Mouse (Mus musculus) lung, postnatal 0 days (tissue): ENCODE data around the gene Pelp1. TPM values are rescaled to one million over a fixed set of nuclear protein-coding genes. Genes with fewer than 3 reads are reported as not detected.

ENCODE experiments used
- ATAC-seq: fragments of 200-750 bp; cut with Nextera tagmentation; 2 replicates; pipeline ENCODE4 v1.8.0; 2017; ENCODE audit warnings: moderate library complexity
- DNase-seq: peaks from one replicate; pipeline ENCODE4 v3.0.0-alpha.2; 2016; ENCODE audit warnings: low spot score
- H3K27ac ChIP-seq: fragments of 300-500 bp; sonication (generic); 2 replicates; pipeline ENCODE4 v1.5.1; 2014; ENCODE audit warnings: antibody characterized with exemption, mild to moderate bottlenecking, low read length, mixed read lengths
- H3K27me3 ChIP-seq: fragments of 300-500 bp; sonication (generic); replicated peaks from 2 replicates; pipeline ENCODE4 v1.6.1; 2014; ENCODE audit warnings: low read length, mixed read lengths; ENCODE audit not compliant: insufficient read depth
- H3K36me3 ChIP-seq: fragments of 300-500 bp; sonication (generic); 2 replicates; pipeline ENCODE4 v1.6.1; 2014; ENCODE audit warnings: low read length, mixed read lengths; ENCODE audit not compliant: insufficient read depth
- H3K4me1 ChIP-seq: fragments of 300-500 bp; sonication (generic); 2 replicates; pipeline ENCODE4 v1.6.1; 2014; ENCODE audit warnings: antibody characterized with exemption, low read depth, low read length, mixed read lengths; ENCODE audit not compliant: insufficient read depth
- H3K4me2 ChIP-seq: fragments of 300-500 bp; sonication (generic); replicated peaks from 2 replicates; pipeline ENCODE4 v1.6.1; 2014; ENCODE audit warnings: low read depth, mild to moderate bottlenecking, low read length, moderate library complexity, mixed read lengths
- H3K4me3 ChIP-seq: fragments of 300-500 bp; sonication (generic); 2 replicates; pipeline ENCODE4 v1.5.1; 2014; ENCODE audit warnings: low read depth, low read length
- H3K9ac ChIP-seq: fragments of 300-500 bp; sonication (generic); replicated peaks from 2 replicates; pipeline ENCODE4 v1.6.1; 2014; ENCODE audit warnings: low read depth, mild to moderate bottlenecking
- H3K9me3 ChIP-seq: fragments of 300-500 bp; sonication (generic); 2 replicates; pipeline ENCODE4 v1.6.1; 2016; ENCODE audit warnings: low read length, mixed read lengths
- CTCF ChIP-seq: IDR thresholded peaks from 2 replicates; pipeline ENCODE4 v1.5.1; 2016; ENCODE audit warnings: antibody characterized with exemption, mild to moderate bottlenecking
- EP300 ChIP-seq: IDR thresholded peaks from 2 replicates; pipeline ENCODE4 v1.6.1; 2016; ENCODE audit warnings: antibody characterized with exemption, mild to moderate bottlenecking, control low read depth
- WGBS: fragments of 180-500 bp; shearing (Covaris S2); extraction: QIAGEN DNeasy Blood & Tissue Kit; methylation state at CpG from one replicate; pipeline ENCODE4 v1.1.7; 2014; 5-methylcytosine and 5-hydroxymethylcytosine counted together
- microRNA-seq: library from miRNA; unstranded; fragments of <30 nt; microRNA quantifications from one replicate; pipeline ENCODE4, GENCODE M21; 2016
- polyA plus RNA-seq: library from polyadenylated mRNA; unstranded; fragments of >200 nt; fragmentation: Nextera tagmentation; extraction: Ambion mirVana; gene quantifications from 2 replicates; pipeline ENCODE4 v1.2.1, GENCODE M21; 2015

Pelp1 gene
- polyA plus RNA-seq, 1 experiment from 2014 or later = 9.1 TPM

DNA sequence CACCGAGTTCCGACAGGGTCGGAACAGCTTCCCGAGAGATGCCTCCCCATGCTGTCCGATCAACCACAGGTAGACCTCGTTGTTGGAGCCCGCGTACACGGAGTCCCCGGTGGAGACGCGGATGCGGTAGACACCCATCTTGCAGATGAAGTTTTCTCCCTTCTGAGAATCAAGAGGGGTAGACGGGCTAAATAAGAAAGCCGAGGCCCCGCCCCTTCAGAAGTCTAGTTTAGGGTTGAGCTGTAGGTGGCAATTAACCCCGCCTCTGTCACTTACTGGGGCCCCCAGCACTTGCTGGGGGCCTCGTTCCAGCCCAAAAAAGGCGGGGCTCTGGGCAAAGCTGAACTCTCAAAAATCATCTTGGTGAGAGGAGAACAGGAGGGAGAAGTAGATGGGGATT lies 58.0 kb downstream of the Pelp1 start, which contains the start of gene Alox15:
Alox15 (minus strand) TSS at position 164 of the 400 bp plus-strand sequence.
- WGBS = 0% methylated on average over 19 of the region's 19 CpGs
- peak within 1 kb of the TSS; percentile 14; the same call in 1 of the 2 replicates for H3K4me3 ChIP-seq
- peaks cover 27% of the 10 kb centered on the region for H3K27me3 ChIP-seq
- peak within 1 kb of the TSS; percentile 35; the same call in 1 of the 2 replicates for H3K4me2 ChIP-seq
- no peak for DNase-seq
- H3K9me3 ChIP-seq = no peaks in the 10 kb centered on the region
- H3K36me3 ChIP-seq = no peaks in the 10 kb centered on the region
- no peaks in the 10 kb centered on the region for H3K4me1 ChIP-seq
- ATAC-seq = no peak
- no peak within 1 kb of the TSS for H3K9ac ChIP-seq
- H3K27ac ChIP-seq = no peak within 1 kb of the TSS
- TF ChIP-seq EP300 (no peak), CTCF (no peak)

DNA sequence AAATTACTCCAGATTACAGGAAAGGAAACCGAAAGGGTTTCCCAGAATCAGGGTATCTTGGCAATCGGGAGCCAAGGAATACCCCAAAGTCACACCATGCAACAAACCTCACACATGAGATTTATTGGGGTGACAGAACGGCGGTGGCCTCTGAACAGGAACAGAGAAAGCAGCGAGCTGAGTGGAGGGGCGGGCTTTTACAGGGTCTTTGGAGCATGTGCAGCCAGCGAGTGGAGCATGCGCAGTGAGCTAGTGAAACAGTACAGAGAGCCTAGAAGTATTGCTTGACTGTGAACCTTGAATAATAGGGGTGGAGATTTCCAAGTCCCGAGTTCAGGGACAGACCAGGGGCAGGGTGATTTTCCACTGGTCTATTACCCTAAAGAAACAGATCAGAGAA lies 61.2 kb downstream of the Pelp1 start:
- 79% methylated on average over 9 of the region's 9 CpGs for WGBS
- Histone ChIP-seq H3K36me3 (no peaks in the 10 kb centered on the region), H3K9ac (no peak overlapping the region), H3K27me3 (peaks cover 27% of the 10 kb centered on the region), H3K9me3 (no peaks in the 10 kb centered on the region), H3K4me3 (no peak overlapping the region), H3K27ac (no peak overlapping the region), H3K4me2 (no peak overlapping the region), H3K4me1 (no peaks in the 10 kb centered on the region)
- DNase-seq (no peak), ATAC-seq (no peak)
- TF ChIP-seq CTCF (no peak), EP300 (no peak)

DNA sequence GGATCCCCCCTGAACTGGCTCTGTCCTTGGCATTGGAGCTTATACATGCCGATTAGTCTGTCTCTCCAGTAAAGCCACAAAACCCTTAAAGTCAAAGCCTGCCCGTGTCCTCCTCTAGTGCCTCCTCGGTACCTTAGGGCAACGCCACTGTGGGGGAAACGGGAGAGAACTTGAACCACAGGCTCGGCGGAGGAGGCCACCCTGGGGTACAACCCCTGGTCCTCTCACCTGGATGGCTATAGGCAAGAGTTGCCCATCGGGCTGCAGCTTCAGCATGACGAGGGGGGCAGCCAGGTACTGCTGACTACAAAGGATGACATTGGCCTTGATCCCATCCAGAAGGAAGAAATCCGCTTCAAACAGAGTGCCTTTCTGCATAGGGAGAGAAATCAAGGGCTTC lies 62.0 kb downstream of the Pelp1 start:
- Histone ChIP-seq H3K9ac (no peak overlapping the region), H3K4me3 (no peak overlapping the region), H3K36me3 (no peaks in the 10 kb centered on the region), H3K27ac (no peak overlapping the region), H3K27me3 (peaks cover 20% of the 10 kb centered on the region), H3K4me1 (no peaks in the 10 kb centered on the region), H3K9me3 (no peaks in the 10 kb centered on the region), H3K4me2 (no peak overlapping the region)
- 74% methylated on average over 10 of the region's 10 CpGs for WGBS
- no peak for TF ChIP-seq CTCF
- no peak for TF ChIP-seq EP300
- no peak for DNase-seq
- ATAC-seq = no peak

DNA sequence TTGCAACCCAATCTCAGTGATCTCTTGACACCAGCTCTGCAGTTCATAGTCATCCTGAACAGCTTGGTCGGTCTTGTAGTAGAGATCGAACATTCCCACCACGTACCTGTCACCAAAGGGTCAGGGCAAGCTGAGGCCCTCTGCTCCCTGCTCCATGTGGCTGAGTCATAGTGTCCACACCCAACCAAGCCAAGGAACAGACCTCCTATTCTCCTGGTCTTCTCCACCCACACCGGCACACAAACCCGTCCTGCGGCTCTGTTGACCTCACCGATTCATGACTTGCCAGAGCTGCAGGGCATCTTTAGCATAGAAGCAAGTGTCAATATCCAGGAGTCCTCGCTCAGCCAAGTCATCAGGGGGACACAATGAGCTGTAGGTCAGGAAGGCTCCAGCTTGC lies 64.3 kb downstream of the Pelp1 start:
- Histone ChIP-seq H3K36me3 (no peaks in the 10 kb centered on the region), H3K9ac (no peak overlapping the region), H3K27ac (no peak overlapping the region), H3K9me3 (no peaks in the 10 kb centered on the region), H3K27me3 (0 out of 2 replicates have a peak, but pooled peaks cover under 1% of the 10 kb centered on the region), H3K4me3 (no peak overlapping the region), H3K4me2 (no peak overlapping the region), H3K4me1 (no peaks in the 10 kb centered on the region)
- 87% methylated on average over 8 of the region's 8 CpGs for WGBS
- ATAC-seq (no peak), DNase-seq (no peak)
- no peak for TF ChIP-seq EP300
- no peak for TF ChIP-seq CTCF

DNA sequence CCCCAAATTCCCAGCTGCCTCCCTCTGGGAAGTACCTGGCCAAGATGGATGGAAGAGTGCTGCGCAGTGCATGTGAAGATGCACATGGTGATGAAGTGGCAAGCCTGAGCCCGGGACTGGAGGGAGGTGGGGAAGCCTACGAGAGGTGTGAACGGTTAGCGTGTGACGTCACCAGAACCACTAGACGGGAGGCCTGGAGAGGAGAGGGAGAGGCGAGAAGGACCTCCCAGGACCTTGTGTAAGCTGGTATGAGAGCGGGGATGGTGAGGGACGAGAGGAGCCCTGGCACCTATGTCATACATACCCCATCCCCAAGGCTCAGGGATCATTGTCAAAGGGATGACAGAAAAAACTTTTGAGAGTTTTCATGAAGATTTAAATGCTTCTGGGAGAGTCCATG lies 64.8 kb downstream of the Pelp1 start:
- ATAC-seq (no peak), DNase-seq (no peak)
- Histone ChIP-seq H3K4me1 (no peaks in the 10 kb centered on the region), H3K27ac (no peak overlapping the region), H3K4me3 (no peak overlapping the region), H3K4me2 (no peak overlapping the region), H3K27me3 (no peaks in the 10 kb centered on the region), H3K9ac (no peak overlapping the region), H3K36me3 (no peaks in the 10 kb centered on the region), H3K9me3 (no peaks in the 10 kb centered on the region)
- WGBS = 58% methylated on average over 10 of the region's 10 CpGs
- no peak for TF ChIP-seq EP300
- no peak for TF ChIP-seq CTCF

Small RNA genes within 50 kb of the gene (microRNA-seq; reads per million reads assigned to microRNA genes)
- gene Mir7115 = not detected

Other genes with a start within 250 kb of the Pelp1 start
- gene Slc16a11, start 197.3 kb downstream of the Pelp1 start, polyA plus RNA-seq = 7.9 TPM in 2 replicates
- 4.5 and 6.0 TPM in 2 replicates for gene Slc16a13, start 189.0 kb downstream of the Pelp1 start, polyA plus RNA-seq
- gene Bcl6b, start 180.2 kb downstream of the Pelp1 start, polyA plus RNA-seq = 19.2 and 31.6 TPM in 2 replicates
- 115 and 118 TPM in 2 replicates for gene 0610010K14Rik, start 172.1 kb downstream of the Pelp1 start, polyA plus RNA-seq
- gene Gm21988, start 170.2 kb downstream of the Pelp1 start, polyA plus RNA-seq = 11.0 and 15.3 TPM in 2 replicates
- 462 and 484 TPM in 2 replicates for gene Rnasek, start 170.2 kb downstream of the Pelp1 start, polyA plus RNA-seq
- gene Alox12, start 154.7 kb downstream of the Pelp1 start, polyA plus RNA-seq = 5.8 and 7.0 TPM in 2 replicates
- 0.08 and 0.11 TPM in 2 replicates for gene Alox12e, start 87.4 kb downstream of the Pelp1 start, polyA plus RNA-seq
- gene Alox15, start 58.0 kb downstream of the Pelp1 start, polyA plus RNA-seq = 0.26 and 0.57 TPM in 2 replicates
- gene Arrb2, start 22.6 kb upstream of the Pelp1 start, polyA plus RNA-seq = 12.7 and 13.7 TPM in 2 replicates
- gene Med11, start 41.9 kb upstream of the Pelp1 start, polyA plus RNA-seq = 37.3 and 37.9 TPM in 2 replicates
- 1.0 and 1.4 TPM in 2 replicates for gene Zmynd15, start 49.4 kb upstream of the Pelp1 start, polyA plus RNA-seq
- gene Cxcl16, start 50.0 kb upstream of the Pelp1 start, polyA plus RNA-seq = 45.1 and 52.3 TPM in 2 replicates
- 2.6 and 3.8 TPM in 2 replicates for gene Tm4sf5, start 95.2 kb upstream of the Pelp1 start, polyA plus RNA-seq
- 0.43 and 0.68 TPM in 2 replicates for gene Vmo1, start 104.6 kb upstream of the Pelp1 start, polyA plus RNA-seq
- 0.64 and 0.86 TPM in 2 replicates for gene Gltpd2, start 109.2 kb upstream of the Pelp1 start, polyA plus RNA-seq
- 451 and 505 TPM in 2 replicates for gene Psmb6, start 115.3 kb upstream of the Pelp1 start, polyA plus RNA-seq
- not detected in 2 replicates for gene Gm40193, start 122.9 kb upstream of the Pelp1 start, polyA plus RNA-seq
- 10.8 and 13.5 TPM in 2 replicates for gene Pld2, start 130.0 kb upstream of the Pelp1 start, polyA plus RNA-seq
- gene Mink1, start 152.8 kb upstream of the Pelp1 start, polyA plus RNA-seq = 7.4 and 7.6 TPM in 2 replicates
- gene 4930544D05Rik, start 205.8 kb upstream of the Pelp1 start, polyA plus RNA-seq = not detected in 2 replicates
- not detected in 2 replicates for gene Chrne, start 209.2 kb upstream of the Pelp1 start, polyA plus RNA-seq
- gene Gp1ba, start 229.1 kb upstream of the Pelp1 start, polyA plus RNA-seq = 0.55 and 0.66 TPM in 2 replicates
- gene Rnf167, start 237.2 kb upstream of the Pelp1 start, polyA plus RNA-seq = 112 and 119 TPM in 2 replicates
- gene Slc25a11, start 237.4 kb upstream of the Pelp1 start, polyA plus RNA-seq = 118 and 121 TPM in 2 replicates
- gene Pfn1, start 244.6 kb upstream of the Pelp1 start, polyA plus RNA-seq = 1,176 and 1,206 TPM in 2 replicates
- gene Eno3, start 247.2 kb upstream of the Pelp1 start, polyA plus RNA-seq = 20.8 and 23.1 TPM in 2 replicates